Mouse (Mus musculus): ENCODE measurements around the gene Fam207a. TPM values are rescaled to one million over a fixed set of nuclear protein-coding genes. Genes with fewer than 3 reads are reported as not detected.

Fam207a gene
- polyA plus RNA-seq, 1 experiment, result 179 TPM

- TF ChIP-seq GATA1 (IDR thresholded peaks at IDR 0.05; ENCODE audit: low read length), result no peak
Observed at GRCm38 (mm10) chr10:77455251-77456010, 60.2 kb downstream of the Fam207a start.

DNA sequence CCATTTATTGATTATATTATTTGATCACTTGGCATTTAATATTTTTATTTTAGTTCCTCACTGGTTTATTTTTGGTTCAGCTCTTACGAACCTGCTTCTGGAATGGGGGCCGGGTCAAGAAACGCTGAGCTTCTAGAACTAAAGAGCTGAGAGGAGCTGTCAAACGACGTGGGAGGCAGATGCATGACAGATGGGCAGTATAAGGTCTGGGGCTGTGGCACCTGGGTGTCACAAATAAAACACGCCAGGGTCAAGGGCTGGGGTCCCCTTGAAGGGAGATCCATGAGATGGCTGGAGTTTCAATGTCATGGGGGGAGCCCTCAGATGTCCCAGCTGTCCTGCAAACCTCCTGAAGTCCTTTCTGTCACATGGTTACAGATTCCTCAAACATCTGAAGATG, 60.8 kb downstream of the Fam207a start:
- no peak for TF ChIP-seq GATA1 (IDR thresholded peaks at IDR 0.05; ENCODE audit: low read length)

GRCm38 (mm10) chr10:77451822-77452221, 63.8 kb downstream of the Fam207a start:
- no peak for TF ChIP-seq GATA1 (IDR thresholded peaks at IDR 0.05; ENCODE audit: low read length)

- TF ChIP-seq GATA1 (IDR thresholded peaks at IDR 0.05; ENCODE audit: low read length), result no peak
Observed at GRCm38 (mm10) chr10:77450159-77450464, 65.5 kb downstream of the Fam207a start.

GRCm38 (mm10) chr10:77449315-77450158, 66.0 kb downstream of the Fam207a start:
- TF ChIP-seq GATA1 (IDR thresholded peaks at IDR 0.05; ENCODE audit: low read length), result no peak

- TF ChIP-seq GATA1 (IDR thresholded peaks at IDR 0.05; ENCODE audit: low read length), result no peak
Observed at GRCm38 (mm10) chr10:77448698-77449247, 66.8 kb downstream of the Fam207a start.

GRCm38 (mm10) chr10:77448209-77448608, 67.4 kb downstream of the Fam207a start:
- TF ChIP-seq GATA1 (IDR thresholded peaks at IDR 0.05; ENCODE audit: low read length), result no peak

- no peak for TF ChIP-seq GATA1 (IDR thresholded peaks at IDR 0.05; ENCODE audit: low read length)
Observed at GRCm38 (mm10) chr10:77447755-77448154, 67.8 kb downstream of the Fam207a start.

DNA sequence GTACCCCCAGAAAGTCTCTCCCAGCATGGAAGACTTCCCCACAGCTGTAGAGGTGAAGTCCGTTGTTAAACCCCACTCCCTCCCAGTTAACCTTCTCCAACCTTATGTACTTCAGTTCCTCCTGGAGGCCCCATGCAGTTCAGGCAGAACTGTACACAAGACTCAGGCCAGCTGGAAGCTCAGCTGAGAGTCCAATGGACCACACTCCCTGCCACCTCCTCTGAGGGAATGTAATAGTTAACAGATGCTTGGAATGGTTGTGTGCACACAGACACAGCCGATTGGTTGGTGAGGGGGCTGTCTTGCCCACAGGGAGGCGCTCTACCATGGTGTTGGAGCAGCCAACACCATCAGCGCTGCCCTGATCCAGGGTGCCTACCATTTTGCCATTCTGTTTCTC, 73.3 kb downstream of the Fam207a start:
- TF ChIP-seq GATA1 (IDR thresholded peaks at IDR 0.05; ENCODE audit: low read length), result no peak

DNA sequence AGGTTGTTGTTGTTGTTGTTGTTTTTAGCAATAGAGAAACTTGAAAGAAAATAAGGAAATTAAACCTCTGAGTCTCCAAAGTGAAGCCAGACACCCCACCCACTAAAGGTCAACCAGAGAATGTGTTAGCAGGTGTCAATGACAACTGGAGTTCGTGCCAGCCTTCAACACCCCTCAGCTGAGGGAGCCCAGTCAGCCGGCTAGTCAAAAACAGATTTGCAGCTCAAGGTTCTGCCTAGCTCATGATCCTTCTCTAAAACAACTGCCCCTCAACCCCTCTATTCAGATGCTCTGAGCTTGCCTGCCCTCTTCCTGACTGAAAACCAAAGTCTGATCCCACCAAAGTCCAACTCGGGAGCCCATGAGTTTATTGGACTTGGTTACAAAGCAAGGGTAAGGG, 73.8 kb downstream of the Fam207a start:
- no peak for TF ChIP-seq GATA1 (IDR thresholded peaks at IDR 0.05; ENCODE audit: low read length)

GRCm38 (mm10) chr10:77440841-77441755, 74.5 kb downstream of the Fam207a start:
- no peak for TF ChIP-seq GATA1 (IDR thresholded peaks at IDR 0.05; ENCODE audit: low read length)

DNA sequence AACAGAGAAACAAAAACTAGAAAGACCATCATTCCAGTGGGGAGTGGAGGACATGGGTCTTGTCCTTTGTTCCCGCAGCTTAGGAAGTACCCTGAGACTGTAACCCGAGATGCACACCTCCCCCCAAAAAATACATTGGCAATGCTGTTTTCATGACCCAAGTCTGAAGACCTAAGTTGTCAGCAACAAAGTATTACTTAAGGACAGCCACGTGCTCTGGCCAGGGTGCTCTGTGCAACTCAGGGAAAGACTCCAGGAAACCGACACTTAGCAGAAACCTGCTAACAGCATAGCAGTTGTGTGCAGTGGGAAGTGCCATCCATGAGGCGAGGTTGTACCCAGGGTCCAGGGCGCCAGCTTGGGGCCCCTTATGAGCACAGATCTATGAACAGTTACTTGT, 75.3 kb downstream of the Fam207a start:
- TF ChIP-seq GATA1 (IDR thresholded peaks at IDR 0.05; ENCODE audit: low read length), result no peak

GRCm38 (mm10) chr10:77439026-77439425, 76.6 kb downstream of the Fam207a start:
- no peak for TF ChIP-seq GATA1 (IDR thresholded peaks at IDR 0.05; ENCODE audit: low read length)

DNA sequence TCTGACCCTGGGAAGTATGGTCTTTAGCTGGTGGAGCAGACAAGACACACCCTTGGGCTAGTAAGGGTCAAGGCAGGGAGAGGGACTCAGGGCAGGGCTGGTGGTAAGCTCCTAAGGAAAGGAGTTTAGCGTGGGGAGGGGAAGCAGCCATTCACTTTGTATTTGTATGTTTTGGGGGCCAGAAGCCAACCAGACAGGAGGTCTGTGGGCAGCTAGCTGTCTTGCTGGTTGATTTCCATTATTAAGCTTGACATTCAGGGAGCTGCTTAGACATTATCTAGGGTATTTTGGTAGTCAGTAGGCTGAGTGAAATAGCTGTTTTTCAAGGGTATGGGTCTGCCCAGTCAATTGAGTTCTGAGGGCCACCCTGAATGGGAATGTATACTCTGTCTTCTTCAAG, 77.6 kb downstream of the Fam207a start:
- TF ChIP-seq GATA1 (IDR thresholded peaks at IDR 0.05; ENCODE audit: low read length), result no peak

Other genes with a start within 250 kb of the Fam207a start
- gene Adarb1, start 97.5 kb downstream of the Fam207a start, polyA plus RNA-seq (2012), result not detected in 2 replicates
- gene Itgb2, start 14.5 kb upstream of the Fam207a start, polyA plus RNA-seq (2012), result 0.90 and 3.8 TPM in 2 replicates
- gene Pttg1ip, start 65.9 kb upstream of the Fam207a start, polyA plus RNA-seq (2012), result 101 and 130 TPM in 2 replicates
- gene Sumo3, start 90.3 kb upstream of the Fam207a start, polyA plus RNA-seq (2012), result 166 and 172 TPM in 2 replicates
- 0.54 TPM in 1 of 2 replicates, not detected in the other for gene Gm49325, start 90.4 kb upstream of the Fam207a start, polyA plus RNA-seq (2012)
- gene Ube2g2, start 106.5 kb upstream of the Fam207a start, polyA plus RNA-seq (2012), result 30.8 and 39.8 TPM in 2 replicates
- not detected in 2 replicates for gene Tspear, start 170.8 kb upstream of the Fam207a start, polyA plus RNA-seq (2012)
- gene Gm19402, start 175.0 kb upstream of the Fam207a start, polyA plus RNA-seq (2012), result not detected in 2 replicates
- not detected in 2 replicates for gene Gm9508, start 181.4 kb upstream of the Fam207a start, polyA plus RNA-seq (2012)
- gene Gm10272, start 190.8 kb upstream of the Fam207a start, polyA plus RNA-seq (2012), result not detected in 2 replicates
- not detected in 2 replicates for gene Gm10024, start 195.7 kb upstream of the Fam207a start, polyA plus RNA-seq (2012)
- gene Gm10142, start 200.0 kb upstream of the Fam207a start, polyA plus RNA-seq (2012), result not detected in 2 replicates
- gene Krtap12-1, start 204.8 kb upstream of the Fam207a start, polyA plus RNA-seq (2012), result not detected in 2 replicates
- gene Gm10100, start 210.7 kb upstream of the Fam207a start, polyA plus RNA-seq (2012), result not detected in 2 replicates
- gene Gm18596, start 226.9 kb upstream of the Fam207a start, polyA plus RNA-seq (2012), result not detected in 2 replicates
- gene Gm9736, start 235.6 kb upstream of the Fam207a start, polyA plus RNA-seq (2012), result not detected in 2 replicates
- gene Gm3233, start 243.9 kb upstream of the Fam207a start, polyA plus RNA-seq (2012), result not detected in 2 replicates

Data from G1E-ER4 (cell line).